Mouse (Mus musculus) kidney, embryonic 15.5 days (tissue): ENCODE results near the gene Tmem200c. TPM values are rescaled to one million over a fixed set of nuclear protein-coding genes. Genes with fewer than 3 reads are reported as not detected.

Source experiments
- ATAC-seq: fragments of 200-750 bp; cut with Nextera tagmentation; replicated peaks from 2 replicates; pipeline ENCODE4 v1.8.0; 2017; ENCODE audit warnings: moderate TSS enrichment; ENCODE audit not compliant: low FRiP score
- H3K27ac ChIP-seq: fragments of 300-500 bp; sonication (generic); 2 replicates; pipeline ENCODE4 v1.5.1; 2015; ENCODE audit warnings: mild to moderate bottlenecking, inconsistent platforms
- H3K27me3 ChIP-seq: fragments of 300-500 bp; sonication (generic); 2 replicates; pipeline ENCODE4 v1.6.1; 2015; ENCODE audit warnings: inconsistent platforms
- H3K36me3 ChIP-seq: fragments of 300-500 bp; sonication (generic); 2 replicates; pipeline ENCODE4 v1.6.1; 2015; ENCODE audit warnings: inconsistent platforms
- H3K4me1 ChIP-seq: fragments of 300-500 bp; sonication (generic); 2 replicates; pipeline ENCODE4 v1.6.1; 2015; ENCODE audit warnings: inconsistent platforms
- H3K4me2 ChIP-seq: fragments of 300-500 bp; sonication (generic); 2 replicates; pipeline ENCODE4 v1.6.1; 2015; ENCODE audit warnings: moderate library complexity, mild to moderate bottlenecking, inconsistent platforms
- H3K4me3 ChIP-seq: fragments of 300-500 bp; sonication (generic); replicated peaks from 2 replicates; pipeline ENCODE4 v1.5.1; 2015; ENCODE audit warnings: mild to moderate bottlenecking, inconsistent platforms
- H3K9ac ChIP-seq: fragments of 300-500 bp; sonication (generic); 2 replicates; pipeline ENCODE4 v1.6.1; 2015; ENCODE audit warnings: mild to moderate bottlenecking, inconsistent platforms
- H3K9me3 ChIP-seq: fragments of 300-500 bp; sonication (generic); replicated peaks from 2 replicates; pipeline ENCODE4 v1.6.1; 2016; ENCODE audit warnings: inconsistent platforms
- WGBS: fragments of 180-500 bp; shearing (Covaris S2); methylation state at CpG from one replicate; pipeline ENCODE4 v1.1.7; 2015; ENCODE audit warnings: mixed read lengths; 5-methylcytosine and 5-hydroxymethylcytosine counted together
- polyA plus RNA-seq: library from polyadenylated mRNA; unstranded; fragments of >200 nt; fragmentation: Nextera tagmentation; extraction: Ambion mirVana; gene quantifications from 2 replicates; pipeline ENCODE4 v1.2.1, GENCODE M21; 2015

Tmem200c gene
- polyA plus RNA-seq, 1 experiment from 2014 or later: 0.57 TPM

DNA sequence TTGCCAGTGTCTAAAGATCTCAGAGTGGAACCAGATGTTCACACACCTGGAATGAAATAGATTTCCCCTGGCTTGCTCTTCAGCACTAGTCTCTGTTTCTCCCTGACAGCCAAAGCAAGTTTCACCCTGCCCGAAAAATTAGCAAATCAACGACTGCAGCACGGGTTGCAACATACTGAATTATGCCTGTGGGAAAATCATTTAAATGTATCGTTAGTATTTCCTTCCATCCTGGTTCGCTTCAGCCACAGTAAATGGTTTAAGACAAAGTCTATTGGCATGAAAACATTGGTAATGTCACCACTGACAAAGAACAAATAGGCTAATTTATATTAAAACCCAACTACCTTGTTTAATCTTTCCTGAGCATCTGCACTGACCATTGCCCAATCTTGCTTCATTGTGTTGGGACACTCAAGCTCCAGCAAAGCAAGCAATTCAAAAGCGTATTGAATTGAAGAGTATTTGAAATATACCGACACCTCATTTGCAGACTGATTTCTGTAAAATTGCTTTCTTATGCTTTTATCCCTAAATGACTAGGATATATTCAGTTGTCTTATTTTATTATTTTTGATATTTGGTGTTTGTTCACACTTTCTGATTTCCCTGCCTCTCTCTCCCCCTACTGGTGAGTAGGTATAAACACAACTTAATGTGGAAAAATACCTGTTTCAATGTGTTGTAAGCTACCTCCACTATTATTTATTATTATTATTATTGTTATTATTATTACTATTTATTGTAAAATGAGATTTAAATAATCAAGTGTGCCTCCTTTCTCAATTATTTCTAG lies 25.9 kb downstream of the Tmem200c start:
- Histone ChIP-seq H3K4me1 (no peaks in the 10 kb centered on the region), H3K9me3 (no peaks in the 10 kb centered on the region), H3K36me3 (no peaks in the 10 kb centered on the region), H3K4me3 (no peak overlapping the region), H3K27ac (no peak overlapping the region), H3K27me3 (0 out of 2 replicates have a peak, but pooled peaks cover 5% of the 10 kb centered on the region), H3K4me2 (no peak overlapping the region), H3K9ac (no peak overlapping the region)
- no peak for ATAC-seq
- 82% methylated on average over 7 of the region's 7 CpGs for WGBS

GRCm38 (mm10) chr17:68864175-68864574 lies 37.8 kb downstream of the Tmem200c start:
- H3K9me3 ChIP-seq: no peaks in the 10 kb centered on the region
- no peak overlapping the region for H3K4me2 ChIP-seq
- H3K27ac ChIP-seq: no peak overlapping the region
- no peak overlapping the region for H3K9ac ChIP-seq
- WGBS: 86% methylated on average over 3 of the region's 3 CpGs
- H3K4me1 ChIP-seq: no peaks in the 10 kb centered on the region
- no peaks in the 10 kb centered on the region for H3K36me3 ChIP-seq
- H3K4me3 ChIP-seq: no peak overlapping the region
- no peaks in the 10 kb centered on the region for H3K27me3 ChIP-seq
- no peak for ATAC-seq

- no peak overlapping the region for H3K27ac ChIP-seq
- no peak for ATAC-seq
- no peaks in the 10 kb centered on the region for H3K4me1 ChIP-seq
- H3K4me3 ChIP-seq: no peak overlapping the region
- H3K9me3 ChIP-seq: no peaks in the 10 kb centered on the region
- no peak overlapping the region for H3K9ac ChIP-seq
- H3K36me3 ChIP-seq: no peaks in the 10 kb centered on the region
- no peak overlapping the region for H3K4me2 ChIP-seq
- no peaks in the 10 kb centered on the region for H3K27me3 ChIP-seq
These were observed 42.0 kb downstream of the Tmem200c start for GRCm38 (mm10) chr17:68868439-68868838.

DNA sequence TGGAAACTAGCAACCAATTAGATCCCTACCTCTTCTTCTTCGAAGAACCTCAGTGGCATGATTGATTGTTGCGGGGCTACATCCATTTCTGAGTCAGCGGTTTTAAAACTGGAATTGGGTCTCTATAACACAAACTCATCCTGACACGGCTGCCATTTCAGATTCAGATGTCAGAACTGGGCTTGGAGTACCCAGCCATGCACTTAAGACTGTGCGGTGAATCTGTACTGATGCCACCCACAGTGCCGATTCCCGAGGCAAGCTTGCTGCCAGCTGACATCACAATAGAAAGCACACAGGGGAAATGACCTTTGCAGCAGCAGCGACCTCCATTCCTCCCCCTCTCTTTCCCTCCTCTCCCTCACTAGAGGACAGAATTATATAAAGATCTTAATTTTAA lies 47.6 kb downstream of the Tmem200c start:
- Histone ChIP-seq H3K4me2 (no peak overlapping the region), H3K9ac (no peak overlapping the region)

GRCm38 (mm10) chr17:68875251-68875650 lies 48.8 kb downstream of the Tmem200c start:
- H3K4me1 ChIP-seq: no peaks in the 10 kb centered on the region
- no peak overlapping the region for H3K9ac ChIP-seq
- H3K27me3 ChIP-seq: peaks cover 14% of the 10 kb centered on the region
- ATAC-seq: no peak
- H3K4me2 ChIP-seq: no peak overlapping the region
- no peaks in the 10 kb centered on the region for H3K36me3 ChIP-seq
- no peak overlapping the region for H3K4me3 ChIP-seq
- no peak overlapping the region for H3K27ac ChIP-seq
- WGBS: 74% methylated on average over 5 of the region's 5 CpGs
- no peaks in the 10 kb centered on the region for H3K9me3 ChIP-seq

More for the DNA sequence above, 47.6 kb downstream of the Tmem200c start:
- H3K27me3 ChIP-seq: peaks cover 14% of the 10 kb centered on the region
- no peak overlapping the region for H3K27ac ChIP-seq
- H3K4me3 ChIP-seq: no peak overlapping the region
- WGBS: 63% methylated on average over 8 of the region's 8 CpGs
- no peak for ATAC-seq
- H3K36me3 ChIP-seq: no peaks in the 10 kb centered on the region
- no peaks in the 10 kb centered on the region for H3K9me3 ChIP-seq
- H3K4me1 ChIP-seq: no peaks in the 10 kb centered on the region

DNA sequence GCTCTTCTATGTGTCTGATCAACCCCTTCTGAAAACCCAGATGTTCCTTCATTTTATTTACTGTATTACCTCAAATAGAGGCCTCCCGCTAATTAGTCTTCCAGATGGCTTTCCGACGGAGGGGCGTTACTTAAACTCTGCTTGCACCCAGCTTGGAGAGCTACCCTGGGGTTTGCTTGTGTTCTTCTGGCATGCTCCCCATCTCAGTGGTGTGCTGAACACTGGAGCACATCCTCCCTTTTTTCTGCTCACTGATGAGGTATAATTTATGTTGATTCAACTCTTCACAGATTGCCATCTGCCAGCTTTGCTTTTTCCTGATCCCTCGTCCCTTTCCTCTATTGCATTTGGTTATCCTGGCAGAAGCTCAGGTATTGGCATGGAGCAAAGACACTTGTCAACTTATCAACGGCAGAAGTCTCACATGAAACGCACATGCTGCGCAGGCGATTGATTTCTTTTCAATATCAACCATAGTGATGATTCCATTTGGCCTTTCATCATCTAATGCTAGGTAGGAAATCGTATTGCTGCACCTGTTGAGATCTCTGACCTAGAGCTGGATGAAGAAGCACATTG lies 49.6 kb downstream of the Tmem200c start:
- H3K27me3 ChIP-seq: peaks cover 14% of the 10 kb centered on the region
- H3K36me3 ChIP-seq: no peaks in the 10 kb centered on the region
- no peak overlapping the region for H3K27ac ChIP-seq
- H3K9me3 ChIP-seq: no peaks in the 10 kb centered on the region
- H3K4me3 ChIP-seq: no peak overlapping the region
- no peaks in the 10 kb centered on the region for H3K4me1 ChIP-seq
- H3K9ac ChIP-seq: no peak overlapping the region
- ATAC-seq: no peak
- no peak overlapping the region for H3K4me2 ChIP-seq
- WGBS: 77% methylated on average over 10 of the region's 10 CpGs

DNA sequence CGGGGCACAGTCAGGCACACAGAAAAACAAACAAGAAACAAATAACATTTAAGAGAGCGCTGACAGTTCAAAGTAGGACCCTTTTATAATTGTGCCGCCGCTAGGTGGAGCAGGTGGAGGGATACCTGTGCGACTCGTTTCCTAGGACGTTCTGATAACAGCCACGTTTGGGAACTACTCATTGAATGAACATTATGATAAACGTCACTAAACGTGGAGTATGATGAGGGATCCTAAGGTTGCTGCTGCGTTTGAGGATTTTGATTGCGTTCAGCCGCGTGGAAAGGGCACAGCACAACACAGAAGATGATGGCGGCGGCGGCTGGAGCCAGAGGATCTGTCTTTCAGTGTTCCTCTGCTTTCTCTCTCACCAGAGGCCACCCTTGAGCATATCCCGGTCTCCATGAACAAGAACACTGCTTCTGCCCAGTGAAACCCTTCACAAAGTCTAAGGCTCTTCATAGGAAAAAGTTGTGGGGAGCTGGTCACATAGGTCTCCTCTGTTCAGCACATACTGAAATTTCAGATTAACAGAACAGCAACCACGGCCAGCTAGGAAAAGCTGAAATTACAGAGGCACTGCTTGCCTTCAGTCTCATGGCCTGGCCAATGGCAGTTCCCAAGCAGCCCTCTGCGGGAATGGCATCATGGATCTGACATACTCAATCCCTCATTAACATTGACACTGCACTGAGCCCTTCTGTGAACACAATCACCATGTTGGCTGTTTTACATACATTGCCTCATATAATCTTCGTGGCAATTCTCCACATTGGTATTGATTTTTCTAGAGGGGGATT lies 55.5 kb downstream of the Tmem200c start:
- peak overlapping the region; percentile 61 for H3K4me2 ChIP-seq
- H3K9ac ChIP-seq: 0 out of 2 replicates have a peak overlapping the region, but pooled peaks have one; percentile 10
- peak overlapping the region; percentile 38 for H3K4me3 ChIP-seq
- peak; percentile 58; the same call in 1 of the 2 replicates for ATAC-seq
- no peak overlapping the region for H3K27ac ChIP-seq
- WGBS: 18% methylated on average over 21 of the region's 21 CpGs
- no peaks in the 10 kb centered on the region for H3K9me3 ChIP-seq
- 0 out of 2 replicates have a peak, but pooled peaks cover 6% of the 10 kb centered on the region for H3K4me1 ChIP-seq
- H3K27me3 ChIP-seq: no peaks in the 10 kb centered on the region
- H3K36me3 ChIP-seq: no peaks in the 10 kb centered on the region

- 75% methylated on average over 3 of the region's 3 CpGs for WGBS
- Histone ChIP-seq H3K4me2 (no peak overlapping the region), H3K4me3 (no peak overlapping the region), H3K27me3 (no peaks in the 10 kb centered on the region), H3K27ac (no peak overlapping the region), H3K9ac (no peak overlapping the region), H3K9me3 (no peaks in the 10 kb centered on the region), H3K36me3 (no peaks in the 10 kb centered on the region), H3K4me1 (0 out of 2 replicates have a peak, but pooled peaks cover 6% of the 10 kb centered on the region)
- no peak for ATAC-seq
These were observed 57.2 kb downstream of the Tmem200c start for GRCm38 (mm10) chr17:68883474-68884083.

- Histone ChIP-seq H3K27ac (no peak overlapping the region), H3K9me3 (no peaks in the 10 kb centered on the region), H3K4me1 (no peaks in the 10 kb centered on the region), H3K4me3 (no peak overlapping the region), H3K27me3 (no peaks in the 10 kb centered on the region), H3K4me2 (no peak overlapping the region), H3K36me3 (no peaks in the 10 kb centered on the region), H3K9ac (no peak overlapping the region)
- WGBS: 76% methylated on average over 3 of the region's 3 CpGs
- ATAC-seq: no peak
These were observed 64.2 kb downstream of the Tmem200c start for GRCm38 (mm10) chr17:68890672-68891071.
